Mouse (Mus musculus) embryonic stem cell, embryonic (primary cell): ENCODE results near the gene Rpl37.

Experiments used
- CTCF ChIA-PET, 4 experiments: fragments of 300-600 bp in 2 of 4; fragments of 350-600 bp in 2 of 4; sonication (Branson Sonifier 250); formaldehyde crosslinking; loops; one replicate each; lab custom pipeline; 2022; ENCODE audit warnings: inconsistent platforms in 2 of 4; lab: Charles Lee
- POLR2A ChIA-PET, 4 experiments: fragments of 300-600 bp in 2 of 4; fragments of 350-600 bp in 2 of 4; sonication (Branson Sonifier 250); formaldehyde crosslinking; loops; one replicate each; lab custom pipeline; 2022; ENCODE audit warnings: antibody characterized with exemption in 4 of 4, inconsistent platforms in 1 of 4; lab: Charles Lee

Rpl37 gene

GRCm38 (mm10) chr15:5139366-5139765 is 22.9 kb downstream of the Rpl37 start:
- ChIA-PET POLR2A (interaction anchor here in 1 of 4 experiments (1.1 to 12.6 kb wide), 3 partner anchors 11 to 46 kb away, joined by 3 to 326 read pairs (median 5); no protein-coding TSS in a partner anchor), CTCF (no interaction called here)

DNA sequence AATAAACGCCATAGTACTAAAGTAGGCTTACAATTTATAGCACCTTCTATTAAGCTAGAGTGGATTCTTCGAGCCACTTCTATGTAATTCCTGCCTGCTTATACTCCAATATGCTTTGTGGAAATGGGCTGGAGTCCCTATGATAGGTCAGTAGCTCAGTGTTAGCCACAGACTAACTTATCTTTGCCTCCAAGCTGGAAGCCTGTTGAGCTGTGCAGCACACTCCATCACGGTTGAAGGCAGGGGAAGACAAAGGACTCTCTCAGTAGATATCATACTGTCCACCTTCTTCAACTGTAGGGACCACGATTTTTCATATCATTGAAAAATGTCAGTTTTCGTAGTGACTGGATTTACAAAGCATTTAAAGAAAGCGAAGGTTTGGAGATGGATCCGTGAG is 23.4 kb downstream of the Rpl37 start:
- CTCF ChIA-PET: no interaction called here
- POLR2A ChIA-PET: interaction anchor here in 2 of 4 experiments (0.8 to 12.6 kb wide), 5 partner anchors 10 to 51 kb away, joined by 3 to 326 read pairs (median 3); no protein-coding TSS in a partner anchor

GRCm38 (mm10) chr15:5140357-5140756 is 23.9 kb downstream of the Rpl37 start:
- ChIA-PET CTCF (no interaction called here), POLR2A (interaction anchor here in 2 of 4 experiments (0.8 to 12.6 kb wide), 5 partner anchors 9 to 51 kb away, joined by 3 to 326 read pairs (median 3); no protein-coding TSS in a partner anchor)

- CTCF ChIA-PET: interaction anchor here in 1 of 4 experiments (0.7 kb wide), 1 partner anchor 26 kb away, joined by 4 read pairs; the partner anchor contains the start of gene Rpl37
- POLR2A ChIA-PET: interaction anchor here (0.7 to 12.6 kb wide), 18 partner anchors 9 to 102 kb away, joined by 3 to 326 read pairs (median 4); partner anchors contain the start of genes Rpl37 (in 2 of the 4), Ttc33 (in 2 of the 4) and Ptger4 (in 1 of the 4)
Observed at GRCm38 (mm10) chr15:5142047-5142446, 25.6 kb downstream of the Rpl37 start.

- POLR2A ChIA-PET: interaction anchor here (0.6 to 12.6 kb wide), 20 partner anchors 8 to 61 kb away, joined by 3 to 326 read pairs (median 4); partner anchors contain the start of genes Rpl37 (in 2 of the 4) and Ttc33 (in 2 of the 4)
Observed at GRCm38 (mm10) chr15:5142714-5143113, 26.3 kb downstream of the Rpl37 start.

GRCm38 (mm10) chr15:5143361-5144020 is 27.0 kb downstream of the Rpl37 start, which contains the start of gene Prkaa1:
Gene Prkaa1, plus strand, starts transcription at chr15:5143861.
- CTCF ChIA-PET: interaction anchor here in 2 of 4 experiments (0.6 kb wide), 2 partner anchors 11 kb away, joined by 3 read pairs; no protein-coding TSS in a partner anchor
- POLR2A ChIA-PET: interaction anchor here (0.5 to 12.6 kb wide), 30 partner anchors 7 to 100 kb away, joined by 3 to 326 read pairs (median 6); partner anchors contain the start of genes Rpl37 (in 3 of the 4) and Ttc33 (in 3 of the 4)

More at GRCm38 (mm10) chr15:5142714-5143113, 26.3 kb downstream of the Rpl37 start:
- CTCF ChIA-PET: interaction anchor here in 3 of 4 experiments (0.6 to 0.7 kb wide), 3 partner anchors 10 to 1092 kb away, joined by 3 to 4 read pairs (median 3); partner anchors contain the start of gene Rpl37 (in 1 of the 3)

DNA sequence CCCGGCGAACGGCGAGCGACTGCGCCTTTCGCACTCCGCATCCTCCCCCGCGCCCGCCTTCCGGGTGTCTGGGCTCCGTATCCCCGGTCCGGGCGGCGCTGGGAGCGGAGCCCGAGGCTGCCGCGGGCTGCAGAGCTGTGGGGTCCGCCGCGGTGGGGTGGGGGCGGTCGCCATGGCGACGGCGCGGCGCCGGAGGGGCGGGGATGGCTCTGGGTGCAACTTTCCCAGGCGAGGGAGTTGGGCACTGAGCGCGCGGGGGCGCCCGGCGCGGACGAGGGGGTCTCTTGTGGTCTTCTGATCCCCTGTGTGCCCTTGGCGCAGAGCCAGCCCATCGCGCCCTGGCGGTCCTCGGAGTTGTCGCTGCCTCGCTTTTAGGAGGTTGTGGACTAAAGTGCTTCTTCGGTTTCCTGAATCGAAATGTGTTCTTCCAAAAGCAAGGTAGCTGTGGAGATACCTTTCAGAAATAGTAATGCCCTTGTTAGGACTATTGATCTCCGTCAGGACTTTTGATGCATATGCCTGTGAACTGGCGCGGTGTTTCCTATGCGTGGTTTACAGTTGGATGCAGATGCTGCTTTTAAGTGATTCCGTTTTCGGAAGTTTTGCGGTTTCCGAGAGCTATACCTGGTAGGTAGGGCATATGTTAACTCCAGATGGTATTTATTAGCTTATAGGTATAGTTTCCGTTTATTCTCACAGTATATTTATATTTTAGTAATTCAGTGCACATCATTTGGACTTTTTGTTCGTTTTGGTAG is 27.8 kb downstream of the Rpl37 start:
- POLR2A ChIA-PET: interaction anchor here in 3 of 4 experiments (0.5 to 3.5 kb wide), 27 partner anchors 9 to 583 kb away, joined by 3 to 50 read pairs (median 6); partner anchors contain the start of genes Rpl37 (in 3 of the 3) and Ttc33 (in 2 of the 3)

GRCm38 (mm10) chr15:5145196-5145945 is 28.9 kb downstream of the Rpl37 start:
- POLR2A ChIA-PET: interaction anchor here in 3 of 4 experiments (0.8 to 3.5 kb wide), 17 partner anchors 9 to 99 kb away, joined by 3 to 50 read pairs (median 7); partner anchors contain the start of genes Rpl37 (in 2 of the 3) and Ttc33 (in 1 of the 3)
- CTCF ChIA-PET: interaction anchor here in 1 of 4 experiments (0.6 kb wide), 1 partner anchor 154 kb away, joined by 4 read pairs; no protein-coding TSS in a partner anchor

More for the DNA sequence above, 27.8 kb downstream of the Rpl37 start:
- CTCF ChIA-PET: interaction anchor here in 2 of 4 experiments (0.6 kb wide), 2 partner anchors 10 to 92 kb away, joined by 3 read pairs; no protein-coding TSS in a partner anchor

- ChIA-PET POLR2A (interaction anchor here in 3 of 4 experiments (0.6 to 7.6 kb wide), 10 partner anchors 8 to 35 kb away, joined by 3 to 105 read pairs (median 8); partner anchors contain the start of gene Rpl37 (in 2 of the 3)), CTCF (interaction anchor here in 1 of 4 experiments (0.6 kb wide), 1 partner anchor 44 kb away, joined by 9 read pairs; no protein-coding TSS in a partner anchor)
Observed at GRCm38 (mm10) chr15:5149187-5149586, 32.7 kb downstream of the Rpl37 start.

DNA sequence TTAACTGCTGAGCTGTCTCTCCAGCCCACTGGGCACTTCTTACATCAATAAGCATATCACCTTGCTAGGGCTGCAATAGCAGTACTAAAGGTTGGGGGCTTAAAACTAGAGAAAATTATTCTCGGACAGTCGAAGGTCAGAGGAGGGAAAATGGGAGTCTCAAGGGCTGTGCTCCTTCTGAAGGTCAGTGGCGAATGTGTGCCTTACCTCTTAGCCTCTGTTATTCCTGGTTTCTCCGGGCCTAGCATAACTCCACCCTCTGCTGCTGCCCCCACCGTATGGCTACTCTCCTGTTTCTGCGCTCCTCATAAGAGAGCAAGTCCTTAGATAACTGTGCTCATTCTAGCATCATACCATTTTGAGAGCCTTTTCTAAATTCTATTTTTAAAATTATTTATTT is 35.7 kb downstream of the Rpl37 start:
- CTCF ChIA-PET: interaction anchor here in 1 of 4 experiments (1.2 kb wide), 1 partner anchor 11 kb away, joined by 4 read pairs; no protein-coding TSS in a partner anchor
- POLR2A ChIA-PET: interaction anchor here in 3 of 4 experiments (0.7 to 7.6 kb wide), 13 partner anchors 10 to 1157 kb away, joined by 3 to 105 read pairs (median 5); partner anchors contain the start of gene Rpl37 (in 2 of the 3)

- POLR2A ChIA-PET: interaction anchor here (0.7 to 7.6 kb wide), 20 partner anchors 8 to 79 kb away, joined by 3 to 105 read pairs (median 4); partner anchors contain the start of genes Prkaa1 (in 2 of the 4) and Rpl37 (in 1 of the 4)
- CTCF ChIA-PET: interaction anchor here in 1 of 4 experiments (1.0 kb wide), 1 partner anchor 39 kb away, joined by 6 read pairs; no protein-coding TSS in a partner anchor
Observed at GRCm38 (mm10) chr15:5154621-5155020, 38.2 kb downstream of the Rpl37 start.

DNA sequence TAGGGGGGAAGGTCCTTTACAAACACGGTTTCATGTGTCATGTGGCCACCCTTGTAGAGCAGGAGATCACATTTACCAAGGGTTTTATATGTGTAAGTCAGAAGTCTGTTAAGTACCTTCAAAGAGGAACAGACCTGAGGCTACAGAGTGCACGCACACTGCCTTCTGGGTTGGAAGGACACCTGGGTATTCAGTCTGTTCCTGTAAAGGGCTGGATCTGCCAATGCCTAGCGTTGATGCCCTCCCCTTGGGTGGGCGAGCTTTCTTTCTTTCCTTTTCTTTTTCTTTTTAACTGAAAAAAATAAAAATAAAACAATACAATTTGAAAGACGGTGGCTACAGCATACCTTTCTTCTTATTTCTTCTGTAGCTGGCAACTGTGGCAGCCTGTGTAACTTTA is 38.6 kb downstream of the Rpl37 start:
- ChIA-PET POLR2A (interaction anchor here in 3 of 4 experiments (0.7 to 7.6 kb wide), 18 partner anchors 9 to 79 kb away, joined by 3 to 105 read pairs (median 4); partner anchors contain the start of genes Prkaa1 (in 2 of the 3) and Rpl37 (in 1 of the 3)), CTCF (interaction anchor here in 1 of 4 experiments (1.0 kb wide), 1 partner anchor 39 kb away, joined by 6 read pairs; no protein-coding TSS in a partner anchor)

- ChIA-PET POLR2A (interaction anchor here in 1 of 4 experiments (0.7 to 3.4 kb wide), 2 partner anchors 35 to 37 kb away, joined by 3 to 16 read pairs; no protein-coding TSS in a partner anchor), CTCF (no interaction called here)
Observed at GRCm38 (mm10) chr15:5156355-5156754, 39.9 kb downstream of the Rpl37 start.

- ChIA-PET POLR2A (interaction anchor here in 2 of 4 experiments (0.6 to 3.4 kb wide), 6 partner anchors 9 to 69 kb away, joined by 3 to 16 read pairs (median 3); no protein-coding TSS in a partner anchor), CTCF (interaction anchor here in 1 of 4 experiments (0.6 kb wide), 1 partner anchor 129 kb away, joined by 3 read pairs; no protein-coding TSS in a partner anchor)
Observed at GRCm38 (mm10) chr15:5157386-5157785, 40.9 kb downstream of the Rpl37 start.

DNA sequence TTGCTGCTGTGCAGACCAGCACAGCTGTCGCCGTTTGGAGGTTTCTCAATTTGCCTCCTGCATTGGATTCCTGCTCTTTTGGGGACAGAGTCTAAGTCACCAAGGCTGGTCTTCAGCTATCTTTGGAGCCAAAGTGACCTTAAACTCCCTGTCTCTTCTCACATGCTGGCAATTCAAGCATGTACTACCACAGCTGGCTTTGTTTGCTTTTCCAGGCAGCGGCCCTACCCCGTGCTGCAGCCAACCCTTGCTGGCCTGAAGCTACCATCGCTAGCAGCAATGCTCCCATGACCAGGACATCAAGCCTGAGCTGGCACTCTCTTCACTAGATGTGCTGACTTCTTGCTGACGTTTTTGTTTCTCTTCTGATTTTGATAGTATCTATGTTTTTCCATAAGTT is 42.4 kb downstream of the Rpl37 start:
- ChIA-PET POLR2A (interaction anchor here in 2 of 4 experiments (0.8 to 3.4 kb wide), 6 partner anchors 8 to 43 kb away, joined by 3 to 16 read pairs (median 6); partner anchors contain the start of gene Rpl37 (in 1 of the 2)), CTCF (no interaction called here)

DNA sequence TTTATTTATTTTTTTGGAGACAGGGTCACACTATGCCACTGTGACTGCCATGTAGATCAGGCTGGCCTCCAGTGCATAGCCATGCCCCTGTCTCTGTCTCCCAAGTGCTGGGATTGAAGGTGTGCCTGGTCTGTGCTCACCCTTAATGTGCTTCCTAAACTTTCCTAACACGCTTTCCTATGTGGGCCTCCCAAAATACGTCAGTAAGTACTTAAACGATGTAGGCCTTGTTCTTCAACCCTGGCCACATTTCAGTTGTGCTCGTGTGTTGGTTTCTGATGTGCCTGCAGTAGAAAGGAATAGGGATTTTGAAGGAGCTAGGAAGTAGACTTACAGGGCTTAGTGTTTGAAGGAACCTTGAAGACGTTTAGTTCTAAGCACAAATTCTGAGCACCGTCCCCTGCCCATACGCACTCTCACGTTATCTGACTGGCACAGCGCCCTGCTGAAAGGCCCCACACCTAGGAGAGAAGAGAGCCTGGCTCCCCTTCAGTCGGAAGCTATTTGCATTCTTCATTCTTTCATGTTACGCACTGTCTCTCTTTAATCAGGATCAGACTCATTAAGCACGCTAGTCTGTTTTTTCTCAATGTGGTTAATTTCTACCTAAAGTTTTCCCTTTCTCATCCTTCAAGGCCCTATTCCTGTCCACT is 48.8 kb downstream of the Rpl37 start:
- ChIA-PET POLR2A (interaction anchor here in 2 of 4 experiments (1.3 to 1.9 kb wide), 5 partner anchors 10 to 70 kb away, joined by 3 to 6 read pairs (median 4); partner anchors contain the start of gene Rpl37 (in 1 of the 2)), CTCF (no interaction called here)
